Mouse (Mus musculus) brown adipose tissue, adult 24 weeks (tissue): Measurements from ENCODE around the gene Sppl2b. TPM values are rescaled to one million over a fixed set of nuclear protein-coding genes. Genes with fewer than 3 reads are reported as not detected.
"Not testable (repeated sequence)": the region's sequence is repeated elsewhere in the genome, so short reads cannot be mapped to it uniquely, and the experiment has no call there.

Experiments used
- H3K27ac ChIP-seq: fragments of 200-500 bp; replicated peaks from 2 replicates; pipeline ENCODE4 v1.5.1; 2012; ENCODE audit warnings: low read depth, mild to moderate bottlenecking, low read length
- H3K4me1 ChIP-seq: fragments of 200-500 bp; 2 replicates; pipeline ENCODE4 v1.6.1; 2012; ENCODE audit warnings: low read length, mixed read lengths; ENCODE audit not compliant: control insufficient read depth, insufficient read depth, insufficient read length
- H3K4me3 ChIP-seq: fragments of 200-500 bp; 2 replicates; pipeline ENCODE4 v1.5.1; 2012; ENCODE audit warnings: low read depth, mild to moderate bottlenecking, low read length, moderate library complexity; ENCODE audit not compliant: insufficient read depth
- polyA plus RNA-seq: library from polyadenylated mRNA; stranded (reverse); fragments of >200 nt; gene quantifications from 2 replicates; pipeline ENCODE4 v1.2.4, GENCODE M21; 2012; ENCODE audit not compliant: missing spikeins, insufficient read depth, insufficient read length

The Sppl2b gene
- polyA plus RNA-seq: 8.7 and 14.0 TPM in 2 replicates

GRCm38 (mm10) chr10:80854913-80855748, at the start of gene Sppl2b, which contains the start of gene Lsm7:
Gene Sppl2b (plus strand): TSS chr10:80855275.
Gene Lsm7 (minus strand): TSS chr10:80855209.
- Histone ChIP-seq H3K4me3 (peak within 1 kb of the TSS; percentile 62), H3K4me1 (peaks cover 6% of the 10 kb centered on the region), H3K27ac (0 out of 2 replicates have a peak within 1 kb of the TSS, but pooled peaks have one; percentile 6)

- no peaks in the 10 kb centered on the region; the same call in 1 of the 2 replicates for H3K4me1 ChIP-seq
- no peak overlapping the region for H3K4me3 ChIP-seq
- no peak overlapping the region for H3K27ac ChIP-seq
These were observed 49.8 kb upstream of the Sppl2b start for GRCm38 (mm10) chr10:80805322-80805721.

GRCm38 (mm10) chr10:80805925-80806324, 49.1 kb upstream of the Sppl2b start:
- Histone ChIP-seq H3K27ac (no peak overlapping the region), H3K4me1 (no peaks in the 10 kb centered on the region; the same call in 1 of the 2 replicates), H3K4me3 (no peak overlapping the region)

- H3K4me3 ChIP-seq: peak overlapping the region; percentile 46
- no peaks in the 10 kb centered on the region; the same call in 1 of the 2 replicates for H3K4me1 ChIP-seq
- no peak overlapping the region for H3K27ac ChIP-seq
These were observed 48.6 kb upstream of the Sppl2b start for GRCm38 (mm10) chr10:80806341-80807056.

- no peak overlapping the region for H3K27ac ChIP-seq
- no peaks in the 10 kb centered on the region; the same call in 1 of the 2 replicates for H3K4me1 ChIP-seq
- H3K4me3 ChIP-seq: peak overlapping the region; percentile 46
These were observed 47.9 kb upstream of the Sppl2b start for GRCm38 (mm10) chr10:80807057-80807627.

GRCm38 (mm10) chr10:80808099-80808984, 46.7 kb upstream of the Sppl2b start:
- Histone ChIP-seq H3K4me1 (no peaks in the 10 kb centered on the region; the same call in 1 of the 2 replicates), H3K27ac (no peak overlapping the region)

GRCm38 (mm10) chr10:80808985-80809632, 46.0 kb upstream of the Sppl2b start:
- no peaks in the 10 kb centered on the region; the same call in 1 of the 2 replicates for H3K4me1 ChIP-seq
- H3K4me3 ChIP-seq: peak overlapping the region; percentile 13
- no peak overlapping the region for H3K27ac ChIP-seq

More at GRCm38 (mm10) chr10:80808099-80808984, 46.7 kb upstream of the Sppl2b start:
- H3K4me3 ChIP-seq: peak overlapping the region; percentile 13; the same call in 1 of the 2 replicates

- Histone ChIP-seq H3K4me1 (no peaks in the 10 kb centered on the region; the same call in 1 of the 2 replicates), H3K27ac (no peak overlapping the region), H3K4me3 (no peak overlapping the region)
These were observed 45.0 kb upstream of the Sppl2b start for GRCm38 (mm10) chr10:80810084-80810483.

- H3K4me1 ChIP-seq: no peaks in the 10 kb centered on the region
- no peak overlapping the region for H3K27ac ChIP-seq
- no peak overlapping the region for H3K4me3 ChIP-seq
These were observed 42.6 kb upstream of the Sppl2b start for GRCm38 (mm10) chr10:80812391-80813041.

GRCm38 (mm10) chr10:80813366-80813765, 41.7 kb upstream of the Sppl2b start, which contains the start of gene Jsrp1:
Gene Jsrp1 (minus strand): TSS chr10:80813498.
- Histone ChIP-seq H3K27ac (no peak within 1 kb of the TSS), H3K4me1 (no peaks in the 10 kb centered on the region), H3K4me3 (no peak within 1 kb of the TSS)

- Histone ChIP-seq H3K27ac (no peak overlapping the region), H3K4me1 (no peaks in the 10 kb centered on the region), H3K4me3 (no peak overlapping the region)
These were observed 40.3 kb upstream of the Sppl2b start for GRCm38 (mm10) chr10:80814800-80815199.

- H3K27ac ChIP-seq, H3K4me3 ChIP-seq, H3K4me1 ChIP-seq: not testable (repeated sequence)
These were observed 38.8 kb upstream of the Sppl2b start for GRCm38 (mm10) chr10:80816303-80816702.

GRCm38 (mm10) chr10:80817164-80817563, 37.9 kb upstream of the Sppl2b start:
- H3K4me3 ChIP-seq: no peak overlapping the region

More at GRCm38 (mm10) chr10:80817164-80817563, 37.9 kb upstream of the Sppl2b start:
- Histone ChIP-seq H3K27ac (no peak overlapping the region), H3K4me1 (no peaks in the 10 kb centered on the region)
